19 mouse cellular contexts compared by ENCODE assay signal in genomic region chr1:148846595-148846994, GRCm38 (mm10).
DNase-seq lines count a peak whose midpoint lies in the region; ATAC-seq and TF ChIP-seq lines count a peak whose summit lies in the region.
"Had no signal": no experiment of that assay in that cellular context is flagged by ENCODE, and none has a peak within 500 bp of the region (broad histone marks: within the 10 kb centered on the region; RNA-seq: fewer than 3 reads in every experiment).

No protein-coding gene starts in this region.

- H3K27me3 ChIP-seq in intestine, embryonic 15.5 days (replicated peaks) = no peaks in the 10 kb centered on the region
- no peaks in the 10 kb centered on the region for H3K27me3 ChIP-seq in intestine, postnatal 0 days (replicated peaks; ENCODE audit: control insufficient read depth, insufficient read depth, low read length)
- H3K27me3 ChIP-seq in intestine, embryonic 16.5 days (replicated peaks; ENCODE audit: control insufficient read depth, insufficient read depth, low read length) = no peaks in the 10 kb centered on the region
- H3K27me3 ChIP-seq: CH12.LX, Patski had no signal

- TF ChIP-seq CTCF in intestine, postnatal 0 days (IDR thresholded peaks at IDR 0.05; ENCODE audit: low read depth) = no peak

- H3K9me3 ChIP-seq in intestine, embryonic 15.5 days = no peaks in the 10 kb centered on the region
- no peaks in the 10 kb centered on the region for H3K9me3 ChIP-seq in intestine, postnatal 0 days (ENCODE audit: control insufficient read depth)
- H3K9me3 ChIP-seq in intestine, embryonic 16.5 days (ENCODE audit: control insufficient read depth, low read length) = no peaks in the 10 kb centered on the region
- H3K9me3 ChIP-seq: G1E had no signal

- no peak overlapping the region for H3K27ac ChIP-seq in intestine, embryonic 15.5 days
- H3K27ac ChIP-seq in intestine, postnatal 0 days (ENCODE audit: low read depth, low read length) = no peak overlapping the region
- H3K27ac ChIP-seq in intestine, embryonic 16.5 days (ENCODE audit: low read length) = no peak overlapping the region

- peak; percentile 63 for ATAC-seq in intestine, embryonic 15.5 days
- no peak for ATAC-seq in intestine, postnatal 0 days
- ATAC-seq in intestine, embryonic 16.5 days = peak; percentile 58; the same call in 1 of the 2 replicates
- ATAC-seq: activated CD4-positive, CD25-positive, alpha-beta regulatory T cell, adult 4 months; CD4-positive, CD25-positive, alpha-beta regulatory T cell, adult 4 months; Patski had no signal

- H3K4me1 ChIP-seq in intestine, embryonic 15.5 days (replicated peaks) = no peaks in the 10 kb centered on the region
- no peaks in the 10 kb centered on the region for H3K4me1 ChIP-seq in intestine, postnatal 0 days (replicated peaks; ENCODE audit: control insufficient read depth, insufficient read depth, low read length)
- H3K4me1 ChIP-seq in intestine, embryonic 16.5 days (ENCODE audit: control insufficient read depth, insufficient read depth, low read length) = no peaks in the 10 kb centered on the region

- 71% methylated on average over 2 of the region's 2 CpGs for WGBS in intestine, embryonic 15.5 days
- WGBS in intestine, postnatal 0 days = 66% methylated on average over 2 of the region's 2 CpGs
- 71% methylated on average over 2 of the region's 2 CpGs for WGBS in intestine, embryonic 16.5 days

- DNase-seq in layer of hippocampus, adult 9-11 months = no peak
- DNase-seq: adrenal gland, adult 2 months; adrenal gland, adult 8-10 months; adrenal gland, postnatal 10 days; adrenal gland, postnatal 14 days; adrenal gland, postnatal 25 days; adrenal gland, postnatal 36 days; B cell, adult 2 months; cerebellum, adult 11 months; cerebellum, adult 11-12 months; cerebellum, adult 18-20 months had no signal

- no peak overlapping the region for H3K4me2 ChIP-seq in intestine, embryonic 15.5 days (replicated peaks)
- H3K4me2 ChIP-seq in intestine, postnatal 0 days (replicated peaks; ENCODE audit: low read depth) = no peak overlapping the region
- no peak overlapping the region for H3K4me2 ChIP-seq in intestine, embryonic 16.5 days (ENCODE audit: low read depth, low read length)

- no peak overlapping the region for H3K9ac ChIP-seq in intestine, embryonic 15.5 days
- no peak overlapping the region for H3K9ac ChIP-seq in intestine, postnatal 0 days (ENCODE audit: low read depth, low read length)
- H3K9ac ChIP-seq in intestine, embryonic 16.5 days (ENCODE audit: low read depth, low read length) = no peak overlapping the region

- no peak overlapping the region for H3K4me3 ChIP-seq in intestine, embryonic 15.5 days (replicated peaks)
- H3K4me3 ChIP-seq in intestine, postnatal 0 days (ENCODE audit: low read depth, low read length) = no peak overlapping the region
- H3K4me3 ChIP-seq in intestine, embryonic 16.5 days (ENCODE audit: low read length) = no peak overlapping the region

- no peaks in the 10 kb centered on the region for H3K36me3 ChIP-seq in intestine, embryonic 15.5 days
- H3K36me3 ChIP-seq in intestine, postnatal 0 days (ENCODE audit: control insufficient read depth, insufficient read depth) = no peaks in the 10 kb centered on the region
- H3K36me3 ChIP-seq in intestine, embryonic 16.5 days (ENCODE audit: control insufficient read depth, insufficient read depth, low read length) = no peaks in the 10 kb centered on the region
- H3K36me3 ChIP-seq: G1E had no signal
